Mouse (Mus musculus) midbrain, embryonic 10.5 days (tissue): ENCODE measurements around the gene Agbl3. TPM values are rescaled to one million over a fixed set of nuclear protein-coding genes. Genes with fewer than 3 reads are reported as not detected.

Experiments used
- DNase-seq: peaks from one replicate; pipeline ENCODE4 v3.0.0-alpha.2; 2017; ENCODE audit warnings: low spot score
- H3K27ac ChIP-seq: fragments of 300-500 bp; sonication (generic); replicated peaks from 2 replicates; pipeline ENCODE4 v1.5.1; 2016; ENCODE audit warnings: mild to moderate bottlenecking
- H3K27me3 ChIP-seq: fragments of 300-500 bp; sonication (generic); 2 replicates; pipeline ENCODE4 v1.6.1; 2016; ENCODE audit warnings: low read depth, mild to moderate bottlenecking; ENCODE audit not compliant: poor library complexity, severe bottlenecking
- H3K36me3 ChIP-seq: fragments of 300-500 bp; sonication (generic); 2 replicates; pipeline ENCODE4 v1.6.1; 2016; ENCODE audit warnings: mild to moderate bottlenecking, moderate library complexity
- H3K4me1 ChIP-seq: fragments of 300-500 bp; sonication (generic); 2 replicates; pipeline ENCODE4 v1.6.1; 2016
- H3K4me3 ChIP-seq: fragments of 300-500 bp; sonication (generic); 2 replicates; pipeline ENCODE4 v1.5.1; 2016; ENCODE audit warnings: mild to moderate bottlenecking, moderate library complexity
- H3K9me3 ChIP-seq: fragments of 300-500 bp; sonication (generic); replicated peaks from 2 replicates; pipeline ENCODE4 v1.6.1; 2016; ENCODE audit warnings: mild to moderate bottlenecking
- WGBS: fragments of 180-500 bp; shearing (Covaris S2); methylation state at CpG from one replicate; pipeline ENCODE4 v1.1.7; 2016; 5-methylcytosine and 5-hydroxymethylcytosine counted together
- polyA plus RNA-seq: library from polyadenylated mRNA; unstranded; fragments of >200 nt; fragmentation: Nextera tagmentation; extraction: Ambion mirVana; gene quantifications from 2 replicates; pipeline ENCODE4 v1.2.1, GENCODE M21; 2016

Gene Agbl3
- polyA plus RNA-seq, 1 experiment from 2014 or later = 2.9 TPM

- DNase-seq = no peak
- no peaks in the 10 kb centered on the region for H3K4me1 ChIP-seq
- H3K9me3 ChIP-seq = no peaks in the 10 kb centered on the region
- 43% methylated on average over 4 of the region's 4 CpGs for WGBS
- H3K36me3 ChIP-seq = peaks cover 92% of the 10 kb centered on the region
- H3K27ac ChIP-seq = no peak overlapping the region
- H3K4me3 ChIP-seq = no peak overlapping the region
- no peaks in the 10 kb centered on the region for H3K27me3 ChIP-seq
Observed at GRCm38 (mm10) chr6:34760023-34760422, 20.2 kb upstream of the Agbl3 start.

DNA sequence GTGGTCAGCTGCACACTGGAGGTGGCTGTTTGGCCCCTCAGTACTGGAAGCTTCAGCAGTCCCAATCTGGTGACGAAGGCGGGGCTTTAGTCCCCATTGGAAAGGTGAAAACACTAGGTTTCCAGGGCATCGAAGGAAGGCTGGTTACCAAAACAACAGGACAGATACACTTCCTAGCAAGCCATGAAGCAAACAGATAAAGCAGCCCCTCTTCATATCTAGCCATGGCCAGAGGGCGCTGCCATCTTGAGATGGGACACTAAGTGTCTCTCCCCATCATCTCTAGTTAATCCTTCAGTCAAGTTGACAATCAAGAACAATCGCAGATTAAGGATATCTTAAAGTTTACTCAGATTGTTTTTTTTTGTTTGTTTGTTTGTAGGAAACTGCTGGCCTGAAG lies 14.5 kb upstream of the Agbl3 start:
- no peaks in the 10 kb centered on the region for H3K9me3 ChIP-seq
- WGBS = 90% methylated on average over 5 of the region's 5 CpGs
- peaks cover 86% of the 10 kb centered on the region for H3K36me3 ChIP-seq
- H3K4me1 ChIP-seq = no peaks in the 10 kb centered on the region
- no peak overlapping the region for H3K4me3 ChIP-seq
- H3K27ac ChIP-seq = no peak overlapping the region
- DNase-seq = no peak
- H3K27me3 ChIP-seq = no peaks in the 10 kb centered on the region

DNA sequence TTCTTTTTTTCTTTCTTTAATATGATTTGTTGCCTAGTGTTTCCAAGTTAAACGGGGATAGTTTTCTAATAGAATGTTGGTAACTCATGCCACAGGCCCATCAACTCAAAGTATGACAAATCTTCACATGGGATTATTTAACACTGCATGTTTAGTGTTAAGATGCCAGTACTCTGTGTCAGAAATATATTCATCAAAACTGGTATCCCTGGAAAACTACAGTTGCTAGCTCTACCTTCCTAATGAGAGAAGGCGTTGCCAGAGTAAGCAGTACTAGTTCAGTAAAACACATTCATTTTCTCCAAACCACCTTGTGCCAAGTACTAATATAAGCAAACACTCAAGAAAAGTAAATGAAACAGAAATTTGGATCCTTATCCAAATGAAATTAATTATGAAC lies 10.2 kb upstream of the Agbl3 start:
- peaks cover 66% of the 10 kb centered on the region for H3K36me3 ChIP-seq
- no peak overlapping the region for H3K4me3 ChIP-seq
- H3K27ac ChIP-seq = no peak overlapping the region
- no peaks in the 10 kb centered on the region for H3K9me3 ChIP-seq
- DNase-seq = no peak
- H3K4me1 ChIP-seq = no peaks in the 10 kb centered on the region
- 98% methylated on average over 2 of the region's 2 CpGs for WGBS
- H3K27me3 ChIP-seq = no peaks in the 10 kb centered on the region

- Histone ChIP-seq H3K4me1 (no peaks in the 10 kb centered on the region), H3K27me3 (no peaks in the 10 kb centered on the region), H3K36me3 (peaks cover 61% of the 10 kb centered on the region), H3K9me3 (no peaks in the 10 kb centered on the region), H3K27ac (no peak overlapping the region), H3K4me3 (no peak overlapping the region)
- DNase-seq = no peak
- 92% methylated on average over 6 of the region's 6 CpGs for WGBS
Observed at GRCm38 (mm10) chr6:34770491-34770890, 9.7 kb upstream of the Agbl3 start.

DNA sequence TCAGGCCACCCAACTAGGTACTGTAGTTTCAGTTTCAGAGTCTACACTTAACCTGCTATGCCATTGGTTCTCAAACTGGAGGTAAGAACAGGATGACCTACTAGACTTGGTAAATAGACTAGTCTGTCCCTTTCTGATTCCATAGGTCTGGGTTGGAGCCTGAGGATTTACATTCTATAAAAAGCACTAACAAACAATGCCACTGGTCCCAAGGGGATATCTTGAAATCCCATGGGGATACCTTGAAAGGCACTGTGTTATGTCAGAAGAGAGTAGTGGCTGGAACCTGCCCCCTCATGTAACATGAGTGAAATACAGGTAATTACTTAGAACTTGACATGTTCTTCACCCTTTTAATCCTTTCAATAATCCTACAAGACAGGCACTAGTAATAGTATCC lies 3.8 kb upstream of the Agbl3 start:
- H3K27me3 ChIP-seq = peaks cover 7% of the 10 kb centered on the region; the same call in 1 of the 2 replicates
- H3K4me3 ChIP-seq = no peak overlapping the region
- H3K36me3 ChIP-seq = peaks cover 16% of the 10 kb centered on the region
- no peaks in the 10 kb centered on the region for H3K9me3 ChIP-seq
- no peak for DNase-seq
- H3K27ac ChIP-seq = no peak overlapping the region
- H3K4me1 ChIP-seq = peaks cover 11% of the 10 kb centered on the region

DNA sequence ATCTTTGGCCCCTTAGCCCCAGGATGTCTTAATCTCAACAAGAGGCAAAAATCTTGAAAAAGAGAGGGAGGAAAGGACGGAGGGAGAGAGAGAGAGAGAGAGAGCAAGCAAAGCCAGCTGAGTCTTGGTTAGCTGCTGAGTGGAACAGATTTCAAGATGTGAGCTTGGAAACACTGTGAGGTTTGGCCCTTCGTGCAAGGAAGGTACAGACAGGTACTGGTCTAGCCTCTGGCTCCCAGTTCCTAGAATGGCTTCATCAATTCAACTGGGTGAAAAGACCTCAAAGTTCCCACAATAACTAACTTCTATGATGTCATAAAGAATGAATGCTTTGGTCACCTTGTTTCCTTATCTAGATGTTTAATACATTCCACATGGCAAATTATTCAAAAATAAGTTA lies 3.1 kb upstream of the Agbl3 start:
- H3K9me3 ChIP-seq = no peaks in the 10 kb centered on the region
- peaks cover 7% of the 10 kb centered on the region; the same call in 1 of the 2 replicates for H3K27me3 ChIP-seq
- no peak overlapping the region for H3K27ac ChIP-seq
- no peak for DNase-seq
- H3K36me3 ChIP-seq = peaks cover 10% of the 10 kb centered on the region
- H3K4me3 ChIP-seq = no peak overlapping the region
- H3K4me1 ChIP-seq = peaks cover 11% of the 10 kb centered on the region
- WGBS = 73% methylated on average over 2 of the region's 2 CpGs

DNA sequence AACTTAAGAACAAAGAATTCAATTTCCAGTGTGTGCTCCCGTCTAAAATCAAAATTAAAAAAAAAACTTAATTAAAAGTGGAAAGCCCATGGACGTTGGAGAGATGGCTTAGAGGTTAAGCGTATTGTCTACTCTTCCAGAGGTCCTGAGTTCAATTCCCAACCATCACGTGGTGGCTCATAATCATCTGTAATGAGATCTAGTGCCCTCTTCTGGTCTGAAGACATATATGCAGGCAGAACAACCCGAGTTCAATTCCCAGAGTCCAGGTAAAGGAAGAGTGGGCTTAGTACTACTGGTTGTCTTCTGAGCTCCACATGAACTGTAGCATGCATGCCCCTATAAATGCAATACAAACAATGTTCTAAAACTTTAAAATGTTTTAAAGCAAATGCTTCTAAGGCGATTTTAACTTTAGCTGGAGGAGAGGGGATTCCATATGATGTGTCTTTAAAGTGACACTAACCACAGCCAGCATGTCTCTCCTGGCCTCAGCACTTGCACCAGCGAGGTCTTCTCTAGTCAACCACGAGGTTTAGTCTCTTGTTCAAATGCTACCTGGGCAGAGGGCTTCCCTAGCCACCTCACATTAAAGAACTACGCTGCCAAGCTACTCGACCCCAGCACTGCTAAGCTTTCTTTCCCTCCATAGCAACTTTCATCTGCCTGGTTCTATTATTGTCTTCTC lies 2.1 kb upstream of the Agbl3 start:
- Histone ChIP-seq H3K27me3 (peaks cover 7% of the 10 kb centered on the region; the same call in 1 of the 2 replicates), H3K27ac (no peak overlapping the region), H3K4me1 (peaks cover 11% of the 10 kb centered on the region), H3K36me3 (peaks cover 3% of the 10 kb centered on the region; the same call in 1 of the 2 replicates), H3K9me3 (no peaks in the 10 kb centered on the region), H3K4me3 (no peak overlapping the region)
- WGBS = 68% methylated on average over 10 of the region's 10 CpGs
- DNase-seq = no peak

- 9% methylated on average over 13 of the region's 13 CpGs for WGBS
- Histone ChIP-seq H3K36me3 (0 out of 2 replicates have a peak, but pooled peaks cover 3% of the 10 kb centered on the region), H3K9me3 (no peaks in the 10 kb centered on the region), H3K27ac (peak overlapping the region; percentile 96), H3K4me3 (peak overlapping the region; percentile 71), H3K4me1 (peaks cover 11% of the 10 kb centered on the region), H3K27me3 (peaks cover 7% of the 10 kb centered on the region; the same call in 1 of the 2 replicates)
- DNase-seq = no peak
Observed at GRCm38 (mm10) chr6:34780943-34781289, 684 bp downstream of the Agbl3 start.

- WGBS = 97% methylated on average over 1 of the region's 1 CpGs
- H3K4me1 ChIP-seq = peaks cover 11% of the 10 kb centered on the region
Observed at GRCm38 (mm10) chr6:34782493-34782892, 2.3 kb downstream of the Agbl3 start.

DNA sequence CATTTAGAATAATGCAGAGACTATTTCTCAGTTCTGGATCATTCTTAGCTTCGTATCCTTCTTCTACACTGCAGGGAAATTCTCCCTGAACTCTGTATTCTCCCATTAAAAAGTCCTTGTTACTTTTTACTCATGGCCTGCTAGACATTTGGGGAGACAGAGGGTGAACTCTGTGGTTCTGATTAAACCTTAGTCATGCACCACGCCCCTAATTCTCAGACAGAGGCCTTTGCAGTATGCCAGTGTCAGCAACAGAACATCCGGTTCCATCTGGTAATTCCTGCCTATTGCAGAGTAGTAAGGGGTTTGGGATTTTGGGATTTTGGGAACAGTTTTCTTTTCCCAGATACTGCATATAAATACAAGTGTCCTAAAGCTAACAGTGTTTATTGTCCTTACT lies 16.6 kb downstream of the Agbl3 start:
- H3K4me3 ChIP-seq = no peak overlapping the region
- no peaks in the 10 kb centered on the region for H3K27me3 ChIP-seq
- no peak for DNase-seq
- H3K27ac ChIP-seq = no peak overlapping the region
- no peaks in the 10 kb centered on the region for H3K9me3 ChIP-seq
- H3K4me1 ChIP-seq = no peaks in the 10 kb centered on the region
- WGBS = 88% methylated on average over 3 of the region's 3 CpGs
- H3K36me3 ChIP-seq = no peaks in the 10 kb centered on the region

More at GRCm38 (mm10) chr6:34782493-34782892, 2.3 kb downstream of the Agbl3 start:
- Histone ChIP-seq H3K27me3 (peaks cover 7% of the 10 kb centered on the region; the same call in 1 of the 2 replicates), H3K27ac (no peak overlapping the region), H3K9me3 (no peaks in the 10 kb centered on the region), H3K4me3 (no peak overlapping the region), H3K36me3 (0 out of 2 replicates have a peak, but pooled peaks cover 3% of the 10 kb centered on the region)
- no peak for DNase-seq

- Histone ChIP-seq H3K4me1 (no peaks in the 10 kb centered on the region), H3K4me3 (no peak overlapping the region), H3K36me3 (no peaks in the 10 kb centered on the region), H3K27me3 (no peaks in the 10 kb centered on the region), H3K9me3 (no peaks in the 10 kb centered on the region), H3K27ac (no peak overlapping the region)
- no peak for DNase-seq
- 82% methylated on average over 3 of the region's 3 CpGs for WGBS
Observed at GRCm38 (mm10) chr6:34797887-34798286, 17.7 kb downstream of the Agbl3 start.

DNA sequence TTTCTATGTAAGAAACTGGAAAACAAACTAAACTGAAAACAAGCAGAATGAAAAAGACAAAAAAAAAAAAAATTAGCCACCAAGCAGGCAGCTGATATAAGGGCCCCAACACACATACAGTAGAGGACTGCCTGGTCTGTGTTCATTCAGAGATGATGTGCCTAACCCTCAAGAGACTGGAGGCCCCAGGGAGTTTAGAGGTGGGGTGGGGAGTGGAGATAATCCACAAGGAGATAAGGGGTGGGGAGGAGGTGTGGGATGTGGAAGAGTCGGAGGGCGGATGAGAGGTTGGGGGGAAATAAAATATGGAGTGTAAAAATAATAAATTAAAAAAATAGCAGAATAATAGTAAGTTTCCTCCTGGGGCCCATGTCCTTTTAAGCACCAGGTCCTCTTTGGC lies 25.4 kb downstream of the Agbl3 start:
- Histone ChIP-seq H3K9me3 (no peaks in the 10 kb centered on the region), H3K27me3 (no peaks in the 10 kb centered on the region), H3K4me1 (no peaks in the 10 kb centered on the region), H3K27ac (no peak overlapping the region), H3K4me3 (no peak overlapping the region), H3K36me3 (no peaks in the 10 kb centered on the region)
- no peak for DNase-seq
- 88% methylated on average over 2 of the region's 2 CpGs for WGBS

DNA sequence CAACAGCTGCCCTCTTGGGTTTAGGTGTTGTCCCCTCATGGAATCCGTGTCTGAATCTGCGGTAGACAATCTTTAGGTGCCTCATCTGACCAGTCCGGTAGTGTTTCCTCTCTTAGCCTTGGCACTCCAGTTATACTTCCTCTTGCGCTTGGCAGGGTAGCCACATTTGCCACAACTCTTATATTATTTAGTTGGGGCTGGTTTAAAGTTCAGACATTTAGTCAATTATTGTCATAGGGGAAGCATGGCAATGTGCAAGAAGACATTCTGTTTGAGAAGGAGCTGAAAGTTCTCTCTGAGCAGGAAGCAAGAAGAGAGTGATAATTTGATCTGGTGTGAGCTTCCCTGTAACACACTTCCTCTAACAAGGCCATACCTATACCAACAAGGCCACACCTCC lies 30.4 kb downstream of the Agbl3 start:
- Histone ChIP-seq H3K36me3 (no peaks in the 10 kb centered on the region), H3K4me3 (no peak overlapping the region), H3K9me3 (no peaks in the 10 kb centered on the region), H3K27me3 (no peaks in the 10 kb centered on the region), H3K4me1 (no peaks in the 10 kb centered on the region), H3K27ac (no peak overlapping the region)
- no peak for DNase-seq
- WGBS = 95% methylated on average over 4 of the region's 4 CpGs

DNA sequence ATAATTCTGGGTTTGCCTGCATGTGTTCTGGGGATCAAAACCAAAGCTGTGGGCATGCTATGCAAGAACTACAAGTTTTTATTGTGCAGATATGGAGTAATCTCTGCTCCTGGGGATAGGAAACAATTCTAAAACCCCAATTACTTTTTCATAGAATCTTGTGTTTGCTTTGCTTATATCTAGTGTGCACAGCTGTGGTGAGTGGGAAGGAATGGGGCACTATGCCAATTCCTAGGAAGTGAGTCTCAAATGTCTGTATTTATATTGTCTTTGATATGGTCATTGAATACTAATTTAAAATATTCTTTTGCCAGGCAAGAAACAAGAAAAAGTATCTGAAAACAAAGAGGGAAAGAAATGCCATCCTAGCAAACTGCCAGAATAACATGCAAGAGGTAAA lies 44.2 kb downstream of the Agbl3 start:
- no peak for DNase-seq
- Histone ChIP-seq H3K27ac (no peak overlapping the region), H3K9me3 (no peaks in the 10 kb centered on the region), H3K4me1 (no peaks in the 10 kb centered on the region), H3K36me3 (no peaks in the 10 kb centered on the region), H3K4me3 (no peak overlapping the region), H3K27me3 (no peaks in the 10 kb centered on the region)
